Mouse (Mus musculus): Measurements from ENCODE around the gene Nup210l.
A peak's percentile ranks its signal among the peaks of the same experiment; 100 is the strongest.

Nup210l gene

GRCm38 (mm10) chr3:90155996-90156395 is 52.1 kb downstream of the Nup210l start:
- DNase-seq (ENCODE audit: low spot score in 2 of 2) = no peak

GRCm38 (mm10) chr3:90159757-90160156 is 55.8 kb downstream of the Nup210l start:
- DNase-seq (ENCODE audit: low spot score in 2 of 2) = no peak

GRCm38 (mm10) chr3:90161541-90161940 is 57.6 kb downstream of the Nup210l start:
- no peak for DNase-seq (ENCODE audit: low spot score in 2 of 2)

GRCm38 (mm10) chr3:90179566-90179965 is 75.6 kb downstream of the Nup210l start:
- DNase-seq (ENCODE audit: low spot score in 2 of 2) = no peak

GRCm38 (mm10) chr3:90183581-90183980 is 79.6 kb downstream of the Nup210l start:
- no peak for DNase-seq (ENCODE audit: low spot score in 2 of 2)

GRCm38 (mm10) chr3:90190859-90191510 is 87.1 kb downstream of the Nup210l start:
- DNase-seq (ENCODE audit: low spot score in 2 of 2) = no peak

- DNase-seq (ENCODE audit: low spot score in 2 of 2) = no peak
Measured at GRCm38 (mm10) chr3:90194759-90195158, 90.8 kb downstream of the Nup210l start.

GRCm38 (mm10) chr3:90195644-90196043 is 91.7 kb downstream of the Nup210l start:
- no peak for DNase-seq (ENCODE audit: low spot score in 2 of 2)

- DNase-seq (ENCODE audit: low spot score in 2 of 2) = no peak
Measured at GRCm38 (mm10) chr3:90197548-90197947, 93.6 kb downstream of the Nup210l start.

GRCm38 (mm10) chr3:90202884-90203283 is 99.0 kb downstream of the Nup210l start:
- no peak for DNase-seq (ENCODE audit: low spot score in 2 of 2)

- DNase-seq (ENCODE audit: low spot score in 2 of 2) = no peak
Measured at GRCm38 (mm10) chr3:90203619-90204018, 99.7 kb downstream of the Nup210l start.

GRCm38 (mm10) chr3:90204582-90204981 is 100.7 kb downstream of the Nup210l start:
- no peak for DNase-seq (ENCODE audit: low spot score in 2 of 2)

GRCm38 (mm10) chr3:90208662-90209061 is 104.7 kb downstream of the Nup210l start:
- DNase-seq (ENCODE audit: low spot score in 2 of 2) = no peak

- no peak for DNase-seq (ENCODE audit: low spot score in 2 of 2)
Measured at GRCm38 (mm10) chr3:90209908-90210566, 106.1 kb downstream of the Nup210l start.

- no peak for DNase-seq (ENCODE audit: low spot score in 2 of 2)
Measured at GRCm38 (mm10) chr3:90211475-90212398, 107.8 kb downstream of the Nup210l start.

GRCm38 (mm10) chr3:90212723-90213122 is 108.8 kb downstream of the Nup210l start:
- DNase-seq (ENCODE audit: low spot score in 2 of 2) = no peak

GRCm38 (mm10) chr3:90213377-90213866 is 109.5 kb downstream of the Nup210l start, which contains the start of the genes Rps27 and Rab13:
Gene Rps27 (minus strand): TSS chr3:90213651.
Gene Rab13 (plus strand): TSS chr3:90213695.
- peak; percentile 85 to 88 for DNase-seq (ENCODE audit: low spot score in 2 of 2)

- no peak for DNase-seq (ENCODE audit: low spot score in 2 of 2)
Measured at GRCm38 (mm10) chr3:90213956-90214684, 110.2 kb downstream of the Nup210l start.

GRCm38 (mm10) chr3:90215825-90216380 is 112.0 kb downstream of the Nup210l start:
- DNase-seq (ENCODE audit: low spot score in 2 of 2) = no peak

GRCm38 (mm10) chr3:90220088-90220487 is 116.2 kb downstream of the Nup210l start:
- DNase-seq (ENCODE audit: low spot score in 2 of 2) = peak in 1 of 2 experiments; percentile 16

- DNase-seq (ENCODE audit: low spot score in 2 of 2) = peak in 1 of 2 experiments; percentile 12
Measured at GRCm38 (mm10) chr3:90220531-90220951, 116.6 kb downstream of the Nup210l start.
